Mouse (Mus musculus): ENCODE results near the gene St14.

GRCm38 (mm10) chr9:31175346-31175745 lies 43.7 kb upstream of the St14 start:
- TF ChIP-seq GATA1 (IDR thresholded peaks at IDR 0.05; ENCODE audit: borderline replicate concordance, low read length) (no peak), FLI1 (IDR thresholded peaks at IDR 0.05; ENCODE audit: low read length) (no peak)
